Mouse (Mus musculus) brain, embryonic 14.5 days (tissue): ENCODE results near the gene Oas3. TPM values are rescaled to one million over a fixed set of nuclear protein-coding genes. Genes with fewer than 3 reads are reported as not detected.
A peak's percentile ranks its signal among the peaks of the same experiment; 100 is the strongest.

Experiments used
- DNase-seq: peaks from one replicate; pipeline ENCODE4 v3.0.0-alpha.2; 2011; ENCODE audit warnings: low read depth
- CTCF ChIP-seq: fragments of 200-500 bp; IDR thresholded peaks from 2 replicates; pipeline ENCODE4 v1.5.1; 2012; ENCODE audit warnings: inconsistent platforms, mild to moderate bottlenecking, moderate library complexity, borderline replicate concordance; ENCODE audit not compliant: insufficient read depth, insufficient read length; ENCODE audit errors: extremely low read depth
- POLR2A ChIP-seq: fragments of 200-500 bp; IDR thresholded peaks from 2 replicates; pipeline ENCODE4 v1.6.1; 2012; ENCODE audit warnings: mild to moderate bottlenecking, inconsistent platforms, borderline replicate concordance; ENCODE audit not compliant: poor library complexity, insufficient read depth, insufficient read length, severe bottlenecking; ENCODE audit errors: extremely low read depth
- polyA plus RNA-seq: library from polyadenylated mRNA; depleted of rRNA; stranded (reverse); fragments of >200 nt; gene quantifications from 2 replicates; pipeline ENCODE4 v1.2.3, GENCODE M21; 2012; rRNA removed

Gene Oas3
- polyA plus RNA-seq, 1 experiment: 0.67 TPM

DNA sequence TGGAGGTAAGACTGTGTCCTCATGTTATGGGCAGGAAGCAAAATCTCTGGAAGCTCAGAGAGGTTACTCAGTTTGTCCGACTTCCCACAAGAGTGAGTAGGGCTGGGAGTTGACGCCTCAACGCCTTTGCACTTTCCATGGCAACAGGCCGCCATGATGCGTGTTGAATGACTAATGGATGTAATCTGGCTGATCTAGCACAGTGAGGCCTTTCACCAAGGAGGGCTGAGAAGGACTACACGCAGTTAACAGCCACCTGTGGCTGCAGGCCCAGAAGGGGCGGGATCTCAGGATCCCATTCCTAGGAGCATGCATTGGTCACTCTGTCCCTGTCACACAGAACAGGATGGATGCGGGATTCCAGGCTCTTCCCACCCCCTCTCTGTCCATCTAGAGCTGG, 64.7 kb downstream of the Oas3 start:
- peak; percentile 56 for DNase-seq
- TF ChIP-seq CTCF (no peak), POLR2A (no peak)

DNA sequence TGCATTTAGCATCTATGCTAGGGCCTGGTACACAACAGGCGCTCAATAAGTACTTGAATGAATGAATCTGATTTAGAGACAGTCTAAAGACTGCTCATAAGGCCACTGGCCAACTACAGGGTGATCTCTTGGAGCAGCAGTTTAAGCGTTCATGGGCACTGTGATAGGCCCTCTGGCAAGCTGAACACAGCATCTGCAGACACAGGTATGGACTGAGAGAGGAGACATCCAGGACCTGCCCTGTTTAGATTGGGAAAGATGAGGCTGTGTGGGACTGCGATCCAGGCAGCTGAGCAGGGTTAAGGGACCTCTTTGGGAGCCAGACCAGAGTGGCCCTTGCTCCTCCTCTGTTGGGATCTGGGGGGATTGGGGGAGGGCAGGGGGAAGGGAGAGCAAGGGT, 65.6 kb downstream of the Oas3 start, which contains the start of gene Dtx1:
TSS of gene Dtx1 (minus strand) at position 101 of the 400 bp plus-strand sequence.
- TF ChIP-seq POLR2A: no peak
- no peak for DNase-seq

DNA sequence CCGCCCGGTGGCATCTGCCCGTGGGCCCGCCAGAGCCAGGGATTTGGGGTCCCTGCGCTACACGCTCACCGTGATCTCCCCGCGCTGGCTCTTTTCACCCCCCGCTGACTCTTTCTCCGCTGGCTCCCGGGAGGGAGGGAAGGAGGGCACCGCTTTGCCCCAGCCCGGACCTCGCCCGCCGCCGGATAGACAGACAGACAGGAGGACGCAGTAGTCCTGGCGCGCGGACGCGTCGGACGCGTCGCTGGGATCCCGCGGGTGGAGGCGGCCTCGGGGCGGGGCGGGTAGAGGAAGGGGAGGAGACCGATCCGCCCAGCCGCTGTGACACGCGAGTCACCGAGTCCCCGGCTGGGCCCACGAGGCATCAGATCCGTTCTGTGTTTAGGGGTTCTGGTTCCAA, 66.0 kb downstream of the Oas3 start:
- TF ChIP-seq CTCF (no peak), POLR2A (peak; percentile 48; the same call in 1 of the 2 replicates)
- peak; percentile 65 for DNase-seq

DNA sequence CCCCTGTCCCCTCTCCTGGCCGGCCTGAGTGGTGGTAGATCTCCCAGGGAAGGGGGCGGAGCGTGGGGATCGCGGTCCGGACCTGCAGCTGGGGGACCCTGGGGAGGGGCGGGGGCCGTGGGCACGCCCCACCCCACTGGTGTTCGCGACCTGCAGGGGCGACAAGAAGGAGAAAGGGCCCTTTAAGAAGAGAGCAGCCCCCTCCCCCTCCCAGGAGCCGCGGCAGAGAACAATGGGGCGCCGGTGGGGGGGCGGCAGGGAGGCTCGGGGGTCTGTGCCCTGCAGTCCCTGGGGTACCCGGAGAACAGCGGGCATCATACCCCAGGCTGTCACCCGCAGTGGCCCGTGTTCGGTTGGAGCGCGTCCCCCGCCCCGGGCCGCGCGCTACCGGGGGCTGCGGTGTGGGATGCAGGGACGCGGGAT, 66.6 kb downstream of the Oas3 start:
- TF ChIP-seq CTCF (no peak), POLR2A (no peak)
- peak; percentile 47 for DNase-seq

DNA sequence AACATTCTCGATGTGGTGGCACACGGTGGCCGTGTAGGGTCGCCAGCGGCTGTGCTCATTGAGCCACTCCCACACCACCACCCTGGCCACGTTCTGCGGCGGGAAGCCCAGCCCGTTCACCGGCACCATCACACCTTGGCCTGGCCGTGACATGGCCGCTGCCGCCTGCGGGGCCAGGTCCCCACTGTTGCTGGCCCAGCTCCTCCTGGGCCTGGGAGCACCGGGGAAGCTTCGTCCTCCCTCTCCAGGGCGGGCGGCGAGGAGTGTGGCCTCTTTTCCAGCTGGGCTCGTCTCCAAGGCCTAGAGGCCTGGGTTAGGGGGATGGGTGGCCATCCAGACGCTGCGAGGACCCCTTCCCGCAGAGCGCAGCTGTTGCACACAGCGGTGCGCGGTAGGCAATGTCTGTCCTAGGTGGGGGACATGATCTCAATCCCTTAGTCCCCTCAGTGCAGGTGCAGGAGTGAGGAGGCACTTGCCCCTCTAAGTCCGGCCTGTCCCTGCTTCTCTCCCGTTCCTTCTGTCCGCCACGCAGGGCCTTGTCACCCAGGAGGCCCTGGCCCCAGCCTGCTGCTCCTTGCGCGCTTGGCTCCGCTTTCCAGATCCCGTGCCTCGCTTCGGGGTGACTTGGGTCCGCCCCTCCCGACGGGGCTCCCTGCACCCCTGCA, 67.2 kb downstream of the Oas3 start:
- TF ChIP-seq CTCF: no peak
- TF ChIP-seq POLR2A: no peak
- DNase-seq: peak; percentile 74

DNA sequence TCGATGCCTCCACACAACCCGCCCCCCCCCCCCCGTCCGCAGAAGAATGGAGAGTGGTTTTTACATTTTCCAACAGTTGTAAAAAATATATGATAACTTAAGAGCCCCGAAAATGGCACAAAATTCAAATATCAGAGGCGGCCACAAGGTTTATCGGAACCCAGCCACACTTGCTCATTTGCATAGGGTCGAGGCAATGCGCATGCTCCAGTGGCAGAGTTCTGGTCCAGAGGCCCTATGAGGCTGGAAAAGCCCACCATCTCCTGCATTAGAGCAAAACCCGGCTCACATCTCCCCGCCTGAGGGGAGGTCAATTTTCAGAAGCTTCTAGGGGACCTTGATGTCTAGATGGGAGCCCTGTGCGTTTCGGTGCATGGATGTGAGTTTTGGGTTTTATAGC, 70.5 kb downstream of the Oas3 start:
- no peak for DNase-seq
- no peak for TF ChIP-seq CTCF
- no peak for TF ChIP-seq POLR2A

DNA sequence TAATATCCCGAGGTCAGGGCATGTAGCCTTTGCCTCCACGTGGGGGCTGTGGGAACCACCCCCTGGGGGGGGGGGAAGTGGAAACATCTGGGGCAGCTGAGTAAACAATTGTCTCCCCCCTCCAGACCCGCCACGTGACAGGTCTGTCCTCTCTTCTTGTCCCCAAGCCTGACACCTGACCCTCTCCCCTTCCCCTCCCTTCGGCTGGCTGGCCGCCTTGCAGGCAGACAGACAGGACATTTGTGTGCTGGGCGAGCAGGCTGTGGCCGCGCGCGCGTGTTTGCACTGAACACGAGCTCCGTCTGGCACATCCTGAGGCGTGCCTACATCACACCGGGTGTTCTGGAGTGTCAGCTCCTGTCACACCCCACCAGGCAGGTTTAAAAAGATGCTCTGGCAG, 70.9 kb downstream of the Oas3 start:
- TF ChIP-seq CTCF (no peak), POLR2A (no peak)
- DNase-seq: peak; percentile 75

DNA sequence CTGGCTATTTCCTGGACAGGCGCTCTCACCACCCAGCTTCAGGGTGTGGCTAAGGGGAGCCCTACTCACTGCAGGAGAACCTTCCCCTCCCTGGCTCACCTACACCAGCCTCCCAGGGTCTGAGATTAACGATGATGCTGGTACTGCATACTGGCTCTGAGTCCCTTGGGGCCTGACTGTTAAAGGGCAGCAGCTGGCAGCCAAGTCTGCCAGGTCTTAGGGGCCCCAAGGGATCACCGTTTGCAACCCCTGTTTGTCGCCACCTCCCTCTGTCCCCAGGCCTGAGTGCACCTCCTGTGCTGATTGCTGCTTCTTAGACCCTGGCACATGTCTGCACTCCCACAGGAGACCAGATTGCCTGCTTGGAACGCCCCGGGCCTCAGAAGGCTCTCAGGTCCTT, 73.0 kb downstream of the Oas3 start:
- DNase-seq: no peak
- TF ChIP-seq CTCF: no peak
- no peak for TF ChIP-seq POLR2A

DNA sequence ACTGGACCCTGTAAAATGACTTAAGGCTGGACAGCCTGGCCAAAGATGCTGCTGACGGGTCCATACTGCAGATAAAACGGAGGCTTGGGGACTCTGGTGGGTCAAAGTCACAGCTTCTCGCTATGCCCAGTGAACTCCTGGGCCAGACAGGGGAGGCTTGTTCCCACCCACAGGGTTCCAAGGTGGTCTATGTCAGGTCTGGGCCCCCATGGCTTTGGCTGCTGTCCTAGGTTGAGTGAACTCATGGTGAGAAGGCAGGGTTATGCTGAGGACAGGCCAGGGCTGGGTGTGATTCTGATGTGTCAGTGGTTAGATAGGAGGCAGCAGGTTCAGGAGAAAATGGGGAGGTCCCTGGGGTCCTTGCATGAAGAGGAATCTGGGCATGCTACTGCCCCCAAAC, 73.8 kb downstream of the Oas3 start:
- TF ChIP-seq CTCF: no peak
- TF ChIP-seq POLR2A: no peak
- no peak for DNase-seq

Other genes with a start within 250 kb of the Oas3 start
- 27.1 and 32.5 TPM in 2 replicates for gene Tpcn1, start 189.0 kb downstream of the Oas3 start, polyA plus RNA-seq
- gene Iqcd, start 188.6 kb downstream of the Oas3 start, polyA plus RNA-seq: 2.3 and 3.5 TPM in 2 replicates
- 32.8 and 38.1 TPM in 2 replicates for gene Rita1, start 165.1 kb downstream of the Oas3 start, polyA plus RNA-seq
- gene Ddx54, start 164.9 kb downstream of the Oas3 start, polyA plus RNA-seq: 42.7 and 49.7 TPM in 2 replicates
- gene Cfap73, start 143.4 kb downstream of the Oas3 start, polyA plus RNA-seq: 0.18 and 0.30 TPM in 2 replicates
- 1.00 and 2.8 TPM in 2 replicates for gene Rasal1, start 128.8 kb downstream of the Oas3 start, polyA plus RNA-seq
- gene Dtx1, start 65.7 kb downstream of the Oas3 start, polyA plus RNA-seq: 119 and 150 TPM in 2 replicates
- gene Oas2, start 27.8 kb downstream of the Oas3 start, polyA plus RNA-seq: 0.41 and 0.49 TPM in 2 replicates
- gene Oas1e, start 17.9 kb upstream of the Oas3 start, polyA plus RNA-seq: 0.10 and 0.19 TPM in 2 replicates
- gene Oas1c, start 34.9 kb upstream of the Oas3 start, polyA plus RNA-seq: 0.40 and 0.56 TPM in 2 replicates
- not detected in 2 replicates for gene Oas1f, start 69.7 kb upstream of the Oas3 start, polyA plus RNA-seq
- gene Oas1h, start 83.8 kb upstream of the Oas3 start, polyA plus RNA-seq: not detected in 2 replicates
- 0.10 and 0.16 TPM in 2 replicates for gene Oas1g, start 110.0 kb upstream of the Oas3 start, polyA plus RNA-seq
- 0.32 and 0.56 TPM in 2 replicates for gene Oas1a, start 129.9 kb upstream of the Oas3 start, polyA plus RNA-seq
- 0.11 TPM in 1 of 2 replicates, not detected in the other for gene Oas1d, start 136.9 kb upstream of the Oas3 start, polyA plus RNA-seq
- gene Rph3a, start 232.4 kb upstream of the Oas3 start, polyA plus RNA-seq: 21.8 and 31.1 TPM in 2 replicates